Mouse (Mus musculus): Measurements from ENCODE around the gene Fth1. TPM values are rescaled to one million over a fixed set of nuclear protein-coding genes. Genes with fewer than 3 reads are reported as not detected.
A peak's percentile ranks its signal among the peaks of the same experiment; 100 is the strongest.

Gene Fth1
- polyA plus RNA-seq, 1 experiment from 2014 or later, result 1,694 TPM

DNA sequence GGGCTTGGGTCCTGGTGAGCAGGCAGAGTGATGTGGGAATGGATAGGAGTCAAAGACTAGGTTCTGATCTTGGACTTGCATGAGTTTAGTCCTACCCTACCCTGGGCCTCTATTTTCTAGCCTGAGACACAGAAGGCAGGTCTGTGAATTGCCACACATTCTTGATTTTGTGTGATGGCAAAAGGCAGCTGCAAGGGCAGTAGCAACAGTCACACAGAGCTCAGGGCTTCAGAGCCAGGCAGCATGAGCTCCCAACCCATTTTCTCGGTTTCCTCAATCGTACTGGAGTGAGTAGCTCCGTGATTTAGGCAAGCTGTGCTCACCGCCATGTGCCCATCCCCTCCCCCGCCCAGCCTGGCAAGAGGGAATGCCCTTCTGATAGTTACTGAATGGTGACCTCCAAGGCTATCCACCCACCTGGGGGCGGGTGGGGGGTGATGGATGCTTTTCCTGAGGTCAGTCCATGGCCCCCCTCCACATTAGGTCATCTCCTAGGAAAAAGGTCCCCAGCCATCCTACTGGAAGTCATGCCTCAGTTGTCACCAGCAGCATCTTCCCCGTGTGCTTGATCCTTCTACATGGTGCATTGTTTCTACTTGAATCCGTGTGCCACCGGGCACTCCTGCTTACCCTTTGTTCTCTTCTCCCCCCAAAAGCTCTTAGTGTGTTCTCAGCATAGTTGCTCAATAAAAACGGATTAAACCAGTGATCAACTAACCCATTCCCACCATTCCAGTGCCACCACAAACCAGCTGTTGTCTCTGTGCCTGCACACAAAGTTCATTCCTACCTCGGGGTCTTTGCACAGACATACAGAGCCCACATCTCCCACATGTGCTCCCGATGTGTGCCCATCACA, 17.0 kb downstream of the Fth1 start:
- no peaks in the 10 kb centered on the region for H3K27me3 ChIP-seq (ENCODE audit: control insufficient read depth, insufficient read depth, low read depth, low read length)
- no peak overlapping the region for H3K4me3 ChIP-seq (ENCODE audit: low read depth, low read length)
- H3K27ac ChIP-seq (ENCODE audit: low read length), result no peak overlapping the region
- 74% methylated on average over 12 of the region's 12 CpGs for WGBS
- no peaks in the 10 kb centered on the region for H3K36me3 ChIP-seq (ENCODE audit: control insufficient read depth, insufficient read depth, low read length)
- no peak overlapping the region for H3K9ac ChIP-seq (ENCODE audit: low read depth, low read length)
- no peak overlapping the region for H3K4me2 ChIP-seq (ENCODE audit: low read length)
- H3K9me3 ChIP-seq (replicated peaks; ENCODE audit: control insufficient read depth, low read length, poor library complexity, severe bottlenecking), result no peaks in the 10 kb centered on the region
- H3K4me1 ChIP-seq (ENCODE audit: control insufficient read depth, insufficient read depth, low read length), result no peaks in the 10 kb centered on the region; the same call in 1 of the 2 replicates
- no peak for ATAC-seq

DNA sequence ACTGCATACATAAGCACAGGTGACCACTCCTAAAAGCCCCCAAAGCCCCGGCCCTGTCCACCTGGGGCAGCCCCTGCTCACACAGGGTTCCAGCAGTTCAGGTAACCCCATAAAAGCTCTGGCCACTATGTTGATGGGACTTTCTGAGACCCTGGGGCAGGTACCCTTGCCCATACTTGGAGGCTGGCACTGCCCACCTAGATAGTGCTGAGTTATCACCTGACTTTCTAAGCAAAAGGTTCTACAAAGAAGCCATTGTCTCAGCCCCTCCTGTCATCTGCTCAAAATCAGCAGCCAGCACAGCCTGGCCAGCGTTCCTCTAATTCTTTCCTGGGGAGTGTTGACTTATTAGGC, 17.6 kb downstream of the Fth1 start:
- no peak overlapping the region for H3K4me2 ChIP-seq (ENCODE audit: low read length)
- no peak overlapping the region for H3K4me3 ChIP-seq (ENCODE audit: low read depth, low read length)
- ATAC-seq, result no peak
- no peak overlapping the region for H3K9ac ChIP-seq (ENCODE audit: low read depth, low read length)
- H3K27me3 ChIP-seq (ENCODE audit: control insufficient read depth, insufficient read depth, low read depth, low read length), result no peaks in the 10 kb centered on the region
- no peaks in the 10 kb centered on the region for H3K36me3 ChIP-seq (ENCODE audit: control insufficient read depth, insufficient read depth, low read length)
- no peaks in the 10 kb centered on the region; the same call in 1 of the 2 replicates for H3K4me1 ChIP-seq (ENCODE audit: control insufficient read depth, insufficient read depth, low read length)
- WGBS, result 83% methylated on average over 2 of the region's 2 CpGs
- H3K9me3 ChIP-seq (replicated peaks; ENCODE audit: control insufficient read depth, low read length, poor library complexity, severe bottlenecking), result no peaks in the 10 kb centered on the region
- no peak overlapping the region for H3K27ac ChIP-seq (ENCODE audit: low read length)

DNA sequence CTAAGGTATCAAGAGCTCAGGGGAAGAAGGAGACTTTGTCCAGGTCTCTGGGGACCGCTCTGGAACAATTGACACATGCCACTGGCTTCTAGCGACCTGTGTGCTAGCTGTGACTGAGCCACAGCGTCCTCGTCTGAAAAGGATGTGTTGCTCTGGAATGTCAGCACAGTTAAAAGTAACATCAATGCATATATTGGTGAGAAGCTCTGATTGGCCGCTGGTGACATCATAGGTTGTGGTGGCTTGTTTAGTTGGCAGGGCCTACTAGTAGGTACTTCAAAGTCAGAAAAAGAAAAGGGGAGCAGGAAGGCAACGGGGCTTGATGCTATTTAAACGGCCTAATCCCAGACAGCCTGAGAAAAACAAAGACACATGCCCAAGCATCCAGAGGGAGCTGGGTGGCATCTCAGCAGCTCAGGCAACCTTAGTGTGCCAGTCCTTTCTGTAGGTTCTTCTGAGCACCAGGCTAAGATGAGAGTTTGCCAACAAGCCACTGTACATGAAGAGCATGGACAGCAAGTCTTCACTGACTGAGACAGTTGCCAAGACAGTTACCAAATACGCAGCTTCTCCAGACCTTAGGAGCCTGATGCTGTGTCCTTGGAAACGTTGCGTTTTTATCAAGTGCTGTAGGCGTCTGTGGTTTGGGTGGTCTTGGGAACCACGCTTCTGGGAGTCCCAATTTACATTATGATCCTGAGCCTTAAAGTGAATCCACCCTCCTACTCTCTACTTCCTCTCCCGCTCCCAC, 18.5 kb downstream of the Fth1 start:
- Histone ChIP-seq H3K9me3 (replicated peaks; ENCODE audit: control insufficient read depth, low read length, poor library complexity, severe bottlenecking) (no peaks in the 10 kb centered on the region), H3K27me3 (ENCODE audit: control insufficient read depth, insufficient read depth, low read depth, low read length) (no peaks in the 10 kb centered on the region), H3K4me2 (ENCODE audit: low read length) (no peak overlapping the region), H3K27ac (ENCODE audit: low read length) (no peak overlapping the region), H3K4me1 (ENCODE audit: control insufficient read depth, insufficient read depth, low read length) (no peaks in the 10 kb centered on the region), H3K4me3 (ENCODE audit: low read depth, low read length) (no peak overlapping the region), H3K36me3 (ENCODE audit: control insufficient read depth, insufficient read depth, low read length) (no peaks in the 10 kb centered on the region), H3K9ac (ENCODE audit: low read depth, low read length) (no peak overlapping the region)
- 62% methylated on average over 13 of the region's 13 CpGs for WGBS
- ATAC-seq, result no peak

- Histone ChIP-seq H3K4me1 (ENCODE audit: control insufficient read depth, insufficient read depth, low read length) (no peaks in the 10 kb centered on the region), H3K9ac (ENCODE audit: low read depth, low read length) (no peak overlapping the region), H3K27ac (ENCODE audit: low read length) (no peak overlapping the region), H3K27me3 (ENCODE audit: control insufficient read depth, insufficient read depth, low read depth, low read length) (no peaks in the 10 kb centered on the region), H3K36me3 (ENCODE audit: control insufficient read depth, insufficient read depth, low read length) (no peaks in the 10 kb centered on the region), H3K4me3 (ENCODE audit: low read depth, low read length) (no peak overlapping the region), H3K9me3 (replicated peaks; ENCODE audit: control insufficient read depth, low read length, poor library complexity, severe bottlenecking) (no peaks in the 10 kb centered on the region), H3K4me2 (ENCODE audit: low read length) (no peak overlapping the region)
- WGBS, result 25% methylated on average over 3 of the region's 3 CpGs
- peak; percentile 57 for ATAC-seq
Measured at GRCm38 (mm10) chr19:10000330-10000729, 19.9 kb downstream of the Fth1 start.

DNA sequence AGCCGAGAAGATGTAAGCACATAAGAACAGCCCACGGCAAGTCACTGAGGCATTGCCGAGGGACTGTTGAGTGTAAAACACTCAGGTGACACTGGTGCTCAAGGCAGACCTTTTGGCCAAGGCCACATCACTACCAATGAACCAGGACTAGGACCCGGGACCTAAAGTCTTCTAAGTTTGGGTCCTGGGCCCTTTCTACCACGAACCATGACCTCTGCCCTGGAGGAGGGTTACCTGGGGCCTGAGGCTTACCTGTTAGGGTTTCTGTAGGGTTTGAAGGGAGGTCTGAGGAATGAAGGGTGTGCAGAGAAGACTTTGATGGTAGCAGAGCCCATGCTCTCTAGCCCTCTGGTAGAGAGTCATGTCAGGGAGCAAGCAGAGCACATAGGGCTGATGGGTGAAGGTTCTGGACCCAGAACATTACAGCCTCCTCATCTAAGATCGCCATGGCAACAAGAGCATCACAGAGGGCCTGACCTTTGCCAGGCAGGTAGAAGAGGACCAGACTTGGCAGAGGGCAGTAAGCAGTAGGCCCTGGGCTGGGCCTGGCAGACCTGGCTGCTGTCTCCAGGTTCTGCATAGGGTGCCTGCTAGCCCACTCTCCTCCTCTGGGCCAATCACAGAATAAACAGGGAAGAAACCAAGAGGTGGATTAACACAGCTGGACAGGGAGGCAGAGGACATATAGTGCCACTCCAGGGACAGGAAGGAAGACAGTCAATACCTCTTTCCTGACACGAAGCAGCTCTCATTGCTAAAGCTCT, 21.0 kb downstream of the Fth1 start, which contains the start of the genes Best1 and Rab3il1:
TSS of gene Best1 (minus strand) at position 428 of the 764 bp plus-strand sequence.
TSS of gene Rab3il1 (plus strand) at position 464 of the 764 bp plus-strand sequence.
- no peak within 1 kb of the TSS for H3K27ac ChIP-seq (ENCODE audit: low read length)
- H3K4me3 ChIP-seq (ENCODE audit: low read depth, low read length), result no peak within 1 kb of the TSS
- no peaks in the 10 kb centered on the region for H3K4me1 ChIP-seq (ENCODE audit: control insufficient read depth, insufficient read depth, low read length)
- 78% methylated on average over 7 of the region's 7 CpGs for WGBS
- H3K9me3 ChIP-seq (replicated peaks; ENCODE audit: control insufficient read depth, low read length, poor library complexity, severe bottlenecking), result no peaks in the 10 kb centered on the region
- ATAC-seq, result no peak
- no peaks in the 10 kb centered on the region for H3K36me3 ChIP-seq (ENCODE audit: control insufficient read depth, insufficient read depth, low read length)
- no peak within 1 kb of the TSS for H3K4me2 ChIP-seq (ENCODE audit: low read length)
- no peak within 1 kb of the TSS for H3K9ac ChIP-seq (ENCODE audit: low read depth, low read length)
- no peaks in the 10 kb centered on the region for H3K27me3 ChIP-seq (ENCODE audit: control insufficient read depth, insufficient read depth, low read depth, low read length)

DNA sequence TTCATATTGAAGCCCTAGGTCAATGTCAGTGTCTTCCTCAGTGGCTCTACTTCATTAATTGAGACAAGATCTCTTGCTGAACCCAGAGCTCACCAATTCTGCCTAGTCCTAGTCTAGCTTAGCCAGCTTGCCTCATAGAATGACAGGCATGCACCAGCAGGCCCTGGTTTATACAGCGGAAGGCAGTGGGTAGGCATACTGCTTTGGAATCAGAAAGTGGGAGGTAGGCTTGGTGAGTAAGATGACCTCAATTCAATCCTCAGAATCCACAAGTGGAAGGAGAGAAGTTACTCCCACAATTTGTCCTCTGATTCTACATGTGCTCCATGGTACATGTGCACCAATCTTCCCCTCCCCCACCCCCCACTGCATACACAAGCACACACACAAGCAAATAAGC, 23.3 kb downstream of the Fth1 start:
- no peak for ATAC-seq
- H3K4me3 ChIP-seq (ENCODE audit: low read depth, low read length), result no peak overlapping the region
- H3K36me3 ChIP-seq (ENCODE audit: control insufficient read depth, insufficient read depth, low read length), result no peaks in the 10 kb centered on the region
- no peak overlapping the region for H3K27ac ChIP-seq (ENCODE audit: low read length)
- WGBS, result 93% methylated on average over 1 of the region's 1 CpGs
- H3K4me1 ChIP-seq (ENCODE audit: control insufficient read depth, insufficient read depth, low read length), result no peaks in the 10 kb centered on the region
- no peak overlapping the region for H3K9ac ChIP-seq (ENCODE audit: low read depth, low read length)
- no peaks in the 10 kb centered on the region for H3K27me3 ChIP-seq (ENCODE audit: control insufficient read depth, insufficient read depth, low read depth, low read length)
- H3K9me3 ChIP-seq (replicated peaks; ENCODE audit: control insufficient read depth, low read length, poor library complexity, severe bottlenecking), result no peaks in the 10 kb centered on the region
- H3K4me2 ChIP-seq (ENCODE audit: low read length), result no peak overlapping the region

- H3K27ac ChIP-seq (ENCODE audit: low read length), result no peak overlapping the region
- no peak overlapping the region for H3K9ac ChIP-seq (ENCODE audit: low read depth, low read length)
- H3K36me3 ChIP-seq (ENCODE audit: control insufficient read depth, insufficient read depth, low read length), result no peaks in the 10 kb centered on the region
- H3K4me2 ChIP-seq (ENCODE audit: low read length), result no peak overlapping the region
- no peaks in the 10 kb centered on the region for H3K27me3 ChIP-seq (ENCODE audit: control insufficient read depth, insufficient read depth, low read depth, low read length)
- no peaks in the 10 kb centered on the region for H3K4me1 ChIP-seq (ENCODE audit: control insufficient read depth, insufficient read depth, low read length)
- no peak overlapping the region for H3K4me3 ChIP-seq (ENCODE audit: low read depth, low read length)
- no peak for ATAC-seq
- no peaks in the 10 kb centered on the region for H3K9me3 ChIP-seq (replicated peaks; ENCODE audit: control insufficient read depth, low read length, poor library complexity, severe bottlenecking)
- 88% methylated on average over 1 of the region's 1 CpGs for WGBS
Measured at GRCm38 (mm10) chr19:10011408-10011807, 31.0 kb downstream of the Fth1 start.

- no peaks in the 10 kb centered on the region for H3K36me3 ChIP-seq (ENCODE audit: control insufficient read depth, insufficient read depth, low read length)
- no peaks in the 10 kb centered on the region for H3K9me3 ChIP-seq (replicated peaks; ENCODE audit: control insufficient read depth, low read length, poor library complexity, severe bottlenecking)
- no peaks in the 10 kb centered on the region for H3K4me1 ChIP-seq (ENCODE audit: control insufficient read depth, insufficient read depth, low read length)
- no peak overlapping the region for H3K27ac ChIP-seq (ENCODE audit: low read length)
- no peak overlapping the region for H3K4me2 ChIP-seq (ENCODE audit: low read length)
- no peak for ATAC-seq
- no peak overlapping the region for H3K4me3 ChIP-seq (ENCODE audit: low read depth, low read length)
- no peak overlapping the region for H3K9ac ChIP-seq (ENCODE audit: low read depth, low read length)
- H3K27me3 ChIP-seq (ENCODE audit: control insufficient read depth, insufficient read depth, low read depth, low read length), result no peaks in the 10 kb centered on the region
- 62% methylated on average over 6 of the region's 6 CpGs for WGBS
Measured at GRCm38 (mm10) chr19:10012827-10013278, 32.5 kb downstream of the Fth1 start.

Data from midbrain, embryonic 16.5 days (tissue).